Mouse (Mus musculus) heart, embryonic 16.5 days (tissue): ENCODE data around the gene Spata31d1c. TPM values are rescaled to one million over a fixed set of nuclear protein-coding genes. Genes with fewer than 3 reads are reported as not detected.

Experiments used
- ATAC-seq: fragments of 200-750 bp; cut with Nextera tagmentation; replicated peaks from 2 replicates; pipeline ENCODE4 v1.8.0; 2017; ENCODE audit warnings: moderate number of reproducible peaks; ENCODE audit not compliant: insufficient read depth, low FRiP score; ENCODE audit errors: extremely low read depth
- H3K27ac ChIP-seq: fragments of 300-500 bp; sonication (generic); 2 replicates; pipeline ENCODE4 v1.5.1; 2014; ENCODE audit warnings: mild to moderate bottlenecking, low read length, control low read depth, moderate library complexity
- H3K27me3 ChIP-seq: fragments of 300-500 bp; sonication (generic); 2 replicates; pipeline ENCODE4 v1.6.1; 2014; ENCODE audit warnings: low read length, mixed read lengths; ENCODE audit not compliant: control insufficient read depth, insufficient read depth
- H3K36me3 ChIP-seq: fragments of 300-500 bp; sonication (generic); 2 replicates; pipeline ENCODE4 v1.6.1; 2014; ENCODE audit not compliant: control insufficient read depth, insufficient read depth
- H3K4me1 ChIP-seq: fragments of 300-500 bp; sonication (generic); 2 replicates; pipeline ENCODE4 v1.6.1; 2014; ENCODE audit warnings: low read length, mixed read lengths; ENCODE audit not compliant: control insufficient read depth, insufficient read depth
- H3K4me2 ChIP-seq: fragments of 300-500 bp; sonication (generic); 2 replicates; pipeline ENCODE4 v1.6.1; 2014; ENCODE audit warnings: low read depth, mild to moderate bottlenecking, control low read depth, low read length
- H3K4me3 ChIP-seq: fragments of 300-500 bp; sonication (generic); 2 replicates; pipeline ENCODE4 v1.5.1; 2014; ENCODE audit warnings: mild to moderate bottlenecking, control low read depth, low read length
- H3K9ac ChIP-seq: fragments of 300-500 bp; sonication (generic); 2 replicates; pipeline ENCODE4 v1.6.1; 2014; ENCODE audit warnings: low read length, control low read depth
- H3K9me3 ChIP-seq: fragments of 300-500 bp; sonication (generic); replicated peaks from 2 replicates; pipeline ENCODE4 v1.6.1; 2016; ENCODE audit warnings: low read length; ENCODE audit not compliant: control insufficient read depth
- WGBS: fragments of 180-500 bp; shearing (Covaris S2); extraction: QIAGEN DNeasy Blood & Tissue Kit; methylation state at CpG from one replicate; pipeline ENCODE4 v1.1.7; 2014; 5-methylcytosine and 5-hydroxymethylcytosine counted together
- polyA plus RNA-seq: library from polyadenylated mRNA; unstranded; fragments of >200 nt; fragmentation: Nextera tagmentation; extraction: Ambion mirVana; gene quantifications from 2 replicates; pipeline ENCODE4 v1.2.1, GENCODE M21; 2015

Spata31d1c gene
- not detected in 2 replicates for polyA plus RNA-seq

DNA sequence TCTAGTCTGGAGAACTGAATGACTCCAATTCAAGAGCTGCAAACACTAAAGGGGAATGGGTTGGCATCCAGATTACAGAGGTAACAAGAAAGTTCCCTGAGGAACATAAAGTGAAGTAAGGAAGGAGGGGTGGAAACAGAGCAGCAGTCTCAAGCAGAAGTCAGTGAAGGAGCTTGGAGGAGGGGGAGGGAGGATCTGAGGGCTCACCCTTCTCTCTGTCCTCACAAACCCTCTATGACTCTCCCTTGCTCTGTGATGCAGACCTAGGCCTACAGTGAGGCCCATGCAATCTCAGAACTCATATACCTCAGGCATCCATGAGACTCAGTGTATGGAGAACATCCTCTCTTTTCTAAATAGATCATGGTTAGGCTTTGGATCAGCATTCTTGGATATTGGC is at the start of gene Spata31d1c:
Gene Spata31d1c (plus strand): TSS at position 301 of the 400 bp plus-strand sequence.
- no peaks in the 10 kb centered on the region for H3K27me3 ChIP-seq
- H3K4me1 ChIP-seq = no peaks in the 10 kb centered on the region
- no peak within 1 kb of the TSS for H3K27ac ChIP-seq
- H3K4me2 ChIP-seq = no peak within 1 kb of the TSS
- no peaks in the 10 kb centered on the region for H3K36me3 ChIP-seq
- H3K4me3 ChIP-seq = no peak within 1 kb of the TSS
- H3K9ac ChIP-seq = no peak within 1 kb of the TSS
- ATAC-seq = no peak
- H3K9me3 ChIP-seq = no peaks in the 10 kb centered on the region

GRCm38 (mm10) chr13:64988828-64989227 is 44.0 kb upstream of the Spata31d1c start:
- no peaks in the 10 kb centered on the region for H3K36me3 ChIP-seq
- ATAC-seq = no peak
- no peaks in the 10 kb centered on the region for H3K4me1 ChIP-seq
- no peak overlapping the region for H3K4me2 ChIP-seq
- H3K9me3 ChIP-seq = no peaks in the 10 kb centered on the region
- no peak overlapping the region for H3K9ac ChIP-seq
- no peak overlapping the region for H3K27ac ChIP-seq
- no peak overlapping the region for H3K4me3 ChIP-seq
- H3K27me3 ChIP-seq = no peaks in the 10 kb centered on the region

GRCm38 (mm10) chr13:65005414-65005813 is 27.4 kb upstream of the Spata31d1c start:
- Histone ChIP-seq H3K27ac (no peak overlapping the region), H3K4me3 (no peak overlapping the region), H3K9me3 (no peaks in the 10 kb centered on the region), H3K4me1 (no peaks in the 10 kb centered on the region), H3K36me3 (no peaks in the 10 kb centered on the region), H3K27me3 (no peaks in the 10 kb centered on the region), H3K9ac (no peak overlapping the region), H3K4me2 (no peak overlapping the region)
- ATAC-seq = no peak

DNA sequence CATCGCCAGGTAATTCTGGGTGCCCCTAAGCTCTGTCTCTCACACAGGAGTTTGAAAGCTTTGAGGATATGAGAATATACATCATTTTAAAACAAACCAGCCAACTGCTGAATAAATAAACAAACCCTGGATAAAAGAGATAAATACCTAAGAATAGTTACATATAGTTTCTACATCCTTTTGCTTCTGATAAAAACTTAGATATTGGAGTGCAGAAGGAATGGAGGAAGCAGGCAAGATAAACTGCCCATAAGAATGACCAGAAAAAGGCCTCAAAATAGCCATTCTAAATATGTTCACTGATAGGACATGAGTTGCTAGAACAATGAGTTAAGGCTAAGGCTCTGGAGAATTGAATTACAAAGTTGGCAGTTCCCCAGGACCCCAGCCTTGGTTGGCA is 26.1 kb upstream of the Spata31d1c start:
- H3K4me1 ChIP-seq = no peaks in the 10 kb centered on the region
- 70% methylated on average over 1 of the region's 1 CpGs for WGBS
- H3K9me3 ChIP-seq = no peaks in the 10 kb centered on the region
- H3K27ac ChIP-seq = no peak overlapping the region
- no peaks in the 10 kb centered on the region for H3K27me3 ChIP-seq
- H3K9ac ChIP-seq = no peak overlapping the region
- no peaks in the 10 kb centered on the region for H3K36me3 ChIP-seq
- H3K4me2 ChIP-seq = no peak overlapping the region
- ATAC-seq = no peak
- no peak overlapping the region for H3K4me3 ChIP-seq

GRCm38 (mm10) chr13:65007971-65008370 is 24.9 kb upstream of the Spata31d1c start:
- ATAC-seq = no peak
- Histone ChIP-seq H3K4me3 (no peak overlapping the region), H3K27ac (no peak overlapping the region), H3K9ac (no peak overlapping the region), H3K27me3 (no peaks in the 10 kb centered on the region), H3K36me3 (no peaks in the 10 kb centered on the region), H3K4me2 (no peak overlapping the region), H3K9me3 (no peaks in the 10 kb centered on the region), H3K4me1 (no peaks in the 10 kb centered on the region)
- 45% methylated on average over 1 of the region's 1 CpGs for WGBS

GRCm38 (mm10) chr13:65011052-65011738 is 21.7 kb upstream of the Spata31d1c start:
- H3K9ac ChIP-seq = no peak overlapping the region

GRCm38 (mm10) chr13:65035057-65035456 is 2.2 kb downstream of the Spata31d1c start:
- no peak for ATAC-seq
- Histone ChIP-seq H3K4me3 (no peak overlapping the region), H3K9ac (no peak overlapping the region), H3K27ac (no peak overlapping the region), H3K36me3 (no peaks in the 10 kb centered on the region), H3K4me1 (no peaks in the 10 kb centered on the region), H3K4me2 (no peak overlapping the region), H3K27me3 (no peaks in the 10 kb centered on the region), H3K9me3 (no peaks in the 10 kb centered on the region)
- 58% methylated on average over 4 of the region's 4 CpGs for WGBS

More at GRCm38 (mm10) chr13:65011052-65011738, 21.7 kb upstream of the Spata31d1c start:
- H3K36me3 ChIP-seq = no peaks in the 10 kb centered on the region
- H3K9me3 ChIP-seq = no peaks in the 10 kb centered on the region
- ATAC-seq = no peak
- H3K4me1 ChIP-seq = no peaks in the 10 kb centered on the region
- no peak overlapping the region for H3K4me3 ChIP-seq
- WGBS = 69% methylated on average over 4 of the region's 4 CpGs
- H3K27me3 ChIP-seq = no peaks in the 10 kb centered on the region
- H3K4me2 ChIP-seq = no peak overlapping the region
- no peak overlapping the region for H3K27ac ChIP-seq

DNA sequence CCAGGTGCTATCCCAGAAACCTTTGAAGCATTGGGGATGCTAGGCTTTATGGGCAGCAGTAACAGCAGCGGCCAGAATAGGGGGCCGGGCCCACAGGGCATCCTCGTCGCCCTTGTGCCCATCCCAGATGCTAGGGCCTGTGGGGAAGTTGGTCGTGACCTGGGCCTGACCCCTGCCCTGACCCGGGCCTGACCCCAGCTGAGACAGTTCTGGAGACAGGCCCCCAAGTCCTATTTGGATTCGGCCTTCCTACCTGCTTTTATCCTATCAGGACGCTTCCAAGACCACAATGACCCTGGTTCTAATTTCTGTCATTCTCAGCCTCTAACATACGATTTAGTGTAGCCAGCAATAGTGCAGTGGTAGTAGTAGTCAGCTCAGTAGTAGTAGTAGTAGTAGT is 19.8 kb downstream of the Spata31d1c start, which contains the start of gene Prss47:
Gene Prss47 (minus strand): TSS at position 101 of the 400 bp plus-strand sequence.
- ATAC-seq = no peak
- 84% methylated on average over 9 of the region's 9 CpGs for WGBS
- H3K9me3 ChIP-seq = peaks cover 7% of the 10 kb centered on the region; the same call in 1 of the 2 replicates
- no peak within 1 kb of the TSS for H3K4me2 ChIP-seq
- H3K4me1 ChIP-seq = no peaks in the 10 kb centered on the region
- no peak within 1 kb of the TSS for H3K9ac ChIP-seq
- no peak within 1 kb of the TSS for H3K27ac ChIP-seq
- H3K27me3 ChIP-seq = no peaks in the 10 kb centered on the region
- H3K4me3 ChIP-seq = no peak within 1 kb of the TSS
- no peaks in the 10 kb centered on the region for H3K36me3 ChIP-seq

GRCm38 (mm10) chr13:65069969-65070368 is 37.1 kb downstream of the Spata31d1c start:
- Histone ChIP-seq H3K36me3 (peaks cover 31% of the 10 kb centered on the region), H3K4me2 (no peak overlapping the region), H3K9me3 (no peaks in the 10 kb centered on the region), H3K27ac (no peak overlapping the region), H3K4me3 (no peak overlapping the region), H3K27me3 (no peaks in the 10 kb centered on the region), H3K9ac (no peak overlapping the region), H3K4me1 (no peaks in the 10 kb centered on the region)
- WGBS = 86% methylated on average over 2 of the region's 2 CpGs
- ATAC-seq = no peak
